Mouse (Mus musculus) MEL (cell line): ENCODE data around the gene Nat8f6. TPM values are rescaled to one million over a fixed set of nuclear protein-coding genes. Genes with fewer than 3 reads are reported as not detected.
"Not testable (repeated sequence)": the region's sequence is repeated elsewhere in the genome, so short reads cannot be mapped to it uniquely, and the experiment has no call there.

Source experiments
- DNase-seq: peaks from one replicate; pipeline ENCODE4 v3.0.0; 2011; ENCODE audit warnings: low read depth, low spot score
- H3K27ac ChIP-seq: 2 replicates; pipeline ENCODE4 v1.5.1; 2012; ENCODE audit warnings: low read depth, mild to moderate bottlenecking, control low read depth, low read length, moderate library complexity; ENCODE audit not compliant: control insufficient read depth
- H3K27me3 ChIP-seq, 2 experiments: fragments of 150-350 bp in 1 of 2; sonication (generic) in 1 of 2; 2 replicates each; pipeline ENCODE4 v1.6.1; 2012; ENCODE audit warnings: low read length in 2 of 2, mild to moderate bottlenecking in 2 of 2, improper control_type of control experiment in 1 of 2, moderate library complexity in 1 of 2; ENCODE audit not compliant: insufficient read depth in 2 of 2, control insufficient read depth in 1 of 2
- H3K36me3 ChIP-seq, 2 experiments: 2 replicates each; pipeline ENCODE4 v1.6.1; 2012 to 2014; ENCODE audit warnings: low read length in 2 of 2, improper control_type of control experiment in 1 of 2, inconsistent platforms in 1 of 2, mild to moderate bottlenecking in 1 of 2; ENCODE audit not compliant: insufficient read depth in 2 of 2, control insufficient read depth in 1 of 2
- H3K4me1 ChIP-seq, 2 experiments: fragments of 150-350 bp in 1 of 2; sonication (generic) in 1 of 2; 2 replicates each; pipeline ENCODE4 v1.6.1; 2012; ENCODE audit warnings: low read length in 2 of 2, improper control_type of control experiment in 1 of 2, mild to moderate bottlenecking in 1 of 2; ENCODE audit not compliant: insufficient read depth in 2 of 2, control insufficient read depth in 1 of 2
- H3K4me3 ChIP-seq, 2 experiments: fragments of 150-350 bp in 1 of 2; sonication (generic) in 1 of 2; 2 replicates each; pipeline ENCODE4 v1.5.1; 2012; ENCODE audit warnings: low read depth in 2 of 2, low read length in 2 of 2, mild to moderate bottlenecking in 2 of 2, moderate library complexity in 2 of 2, control low read depth in 1 of 2, improper control_type of control experiment in 1 of 2; ENCODE audit not compliant: control insufficient read depth in 1 of 2, insufficient read depth in 1 of 2
- H3K79me2 ChIP-seq: 2 replicates; pipeline ENCODE4 v1.6.1; 2012; ENCODE audit warnings: mild to moderate bottlenecking, low read length, moderate library complexity; ENCODE audit not compliant: control insufficient read depth, poor library complexity, insufficient read depth
- H3K9ac ChIP-seq: 2 replicates; pipeline ENCODE4 v1.6.1; 2012; ENCODE audit warnings: low read depth, mild to moderate bottlenecking, control low read depth, low read length, moderate library complexity; ENCODE audit not compliant: control insufficient read depth, poor library complexity, severe bottlenecking
- H3K9me3 ChIP-seq: fragments of 150-350 bp; sonication (generic); replicated peaks from 2 replicates; pipeline ENCODE4 v1.6.1; 2012; ENCODE audit warnings: mild to moderate bottlenecking, low read length, improper control_type of control experiment, moderate library complexity; ENCODE audit not compliant: insufficient read depth
- CHD1 ChIP-seq: IDR thresholded peaks from 2 replicates; pipeline ENCODE4 v1.6.1; 2012; ENCODE audit warnings: low read depth, mild to moderate bottlenecking, inconsistent platforms, low read length, improper control_type of control experiment
- CTCF ChIP-seq, 3 experiments: IDR thresholded peaks in 2 of 3; conservative IDR thresholded peaks in 1 of 3; 2 replicates each; pipeline ENCODE4 v1.5.1; 2011 to 2012; ENCODE audit warnings: low read length in 3 of 3, low read depth in 2 of 3, mild to moderate bottlenecking in 2 of 3, improper control_type of control experiment in 1 of 3, inconsistent platforms in 1 of 3, mixed read lengths in 1 of 3, moderate library complexity in 1 of 3; ENCODE audit not compliant: control insufficient read depth in 1 of 3, insufficient read depth in 1 of 3, poor library complexity in 1 of 3, severe bottlenecking in 1 of 3
- ETS1 ChIP-seq: IDR thresholded peaks from 2 replicates; pipeline ENCODE4 v1.6.1; 2012; ENCODE audit warnings: low read depth, mild to moderate bottlenecking, inconsistent platforms, low read length, improper control_type of control experiment, moderate library complexity
- GABPA ChIP-seq: IDR thresholded peaks from 2 replicates; pipeline ENCODE4 v1.6.1; 2012; ENCODE audit warnings: low read depth, mild to moderate bottlenecking, inconsistent platforms, low read length, improper control_type of control experiment, moderate library complexity
- GATA1 ChIP-seq: IDR thresholded peaks from 2 replicates; pipeline ENCODE4 v1.6.1; 2011; ENCODE audit warnings: low read depth, low read length, improper control_type of control experiment
- KAT2A ChIP-seq: conservative IDR thresholded peaks from 2 replicates; pipeline ENCODE4 v1.6.1; 2012; ENCODE audit warnings: low read depth, low read length, improper control_type of control experiment, inconsistent platforms
- MYB ChIP-seq: IDR thresholded peaks from 2 replicates; pipeline ENCODE4 v1.6.1; 2011; ENCODE audit warnings: mild to moderate bottlenecking, low read depth, low read length, improper control_type of control experiment
- MYC ChIP-seq: IDR thresholded peaks from 2 replicates; pipeline ENCODE4 v1.6.1; 2011; ENCODE audit warnings: low read depth, mild to moderate bottlenecking, low read length, improper control_type of control experiment, moderate library complexity
- POLR2A ChIP-seq, 2 experiments: IDR thresholded peaks; 2 replicates each; pipeline ENCODE4 v1.6.1; 2011 to 2012; ENCODE audit warnings: low read length in 2 of 2, mild to moderate bottlenecking in 2 of 2, control low read depth in 1 of 2, improper control_type of control experiment in 1 of 2, low read depth in 1 of 2, moderate library complexity in 1 of 2; ENCODE audit not compliant: control insufficient read depth in 1 of 2, insufficient read depth in 1 of 2, poor library complexity in 1 of 2
- POLR2AphosphoS2 ChIP-seq: IDR thresholded peaks from 2 replicates; pipeline ENCODE4 v1.6.1; 2011; ENCODE audit warnings: low read length, improper control_type of control experiment
- RAD21 ChIP-seq: IDR thresholded peaks from 2 replicates; pipeline ENCODE4 v1.6.1; 2011; ENCODE audit warnings: mild to moderate bottlenecking, low read depth, low read length, improper control_type of control experiment
- ZNF384 ChIP-seq: IDR thresholded peaks from 2 replicates; pipeline ENCODE4 v1.6.1; 2012; ENCODE audit warnings: low read depth, mild to moderate bottlenecking, inconsistent platforms, low read length, improper control_type of control experiment
- polyA plus RNA-seq, 2 experiments: library from polyadenylated mRNA; stranded (reverse) in 1 of 2; unstranded in 1 of 2; fragments of >175 nt in 1 of 2; fragments of >200 nt in 1 of 2; gene quantifications; 2 replicates each; pipeline versions ENCODE4 v1.2.1 to v1.2.4; 2012; ENCODE audit warnings: low replicate concordance in 2 of 2, low read depth in 1 of 2; ENCODE audit not compliant: insufficient read length in 2 of 2, insufficient read depth in 1 of 2, missing spikeins in 1 of 2
- total RNA-seq: library from RNA; depleted of rRNA; stranded (reverse); fragments of 300-350 nt; gene quantifications from 2 replicates; pipeline ENCODE4 v1.2.3, GENCODE M21; 2012

Nat8f6 gene
- total and polyA plus RNA-seq, 3 experiments = not detected

- H3K9ac ChIP-seq, H3K79me2 ChIP-seq, H3K36me3 ChIP-seq, DNase-seq, H3K27ac ChIP-seq, H3K9me3 ChIP-seq, H3K4me1 ChIP-seq, H3K4me3 ChIP-seq, H3K27me3 ChIP-seq: not testable (repeated sequence)
These were observed 13.8 kb upstream of the Nat8f6 start for GRCm38 (mm10) chr6:85834504-85835100.

DNA sequence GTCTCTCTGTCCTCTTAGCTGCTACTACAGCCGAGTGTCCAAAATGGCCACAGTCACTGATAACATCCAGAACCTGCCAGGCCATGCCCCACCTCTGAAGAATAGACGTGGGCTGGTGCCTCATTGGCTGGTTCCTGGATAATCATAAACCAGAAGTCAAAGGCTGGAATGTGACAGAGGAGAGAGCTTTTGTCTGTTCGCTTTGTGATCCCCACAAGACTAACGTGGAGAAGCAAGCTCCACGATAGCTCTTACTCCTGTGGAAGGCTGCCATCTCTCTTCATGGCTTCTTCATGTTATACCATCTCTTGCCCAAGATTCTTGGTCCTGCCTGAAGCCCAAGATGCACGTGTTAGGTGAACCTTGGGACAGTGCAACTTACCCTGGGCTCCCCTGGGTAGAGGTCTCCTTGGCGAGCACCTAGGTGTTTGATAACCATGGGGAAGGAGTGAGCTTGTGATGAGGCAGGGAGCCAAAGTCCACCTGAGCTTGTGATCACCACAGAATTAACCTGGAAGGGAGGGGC lies 11.1 kb upstream of the Nat8f6 start, which contains the start of gene Nat8:
Gene Nat8, minus strand, starts transcription at position 287 of the 526 bp plus-strand sequence.
- H3K9ac ChIP-seq = no peak within 1 kb of the TSS
- DNase-seq = no peak
- TF ChIP-seq CHD1 = no peak
- no peak for TF ChIP-seq MYB
- no peak for TF ChIP-seq ZNF384
- TF ChIP-seq POLR2AphosphoS2 = no peak
- TF ChIP-seq, all 39 proteins: peak for 0
- Histone ChIP-seq H3K9me3 (no peaks in the 10 kb centered on the region), H3K4me1 (peaks cover 0 to 6% of the 10 kb centered on the region in 2 experiments; a peak in 3 of 4 replicates), H3K36me3 (no peaks in the 10 kb centered on the region), H3K27ac (no peak within 1 kb of the TSS), H3K27me3 (no peaks in the 10 kb centered on the region), H3K79me2 (no peaks in the 10 kb centered on the region), H3K4me3 (no peak within 1 kb of the TSS)

- Histone ChIP-seq H3K4me1 (peaks cover 0 to 6% of the 10 kb centered on the region in 2 experiments; a peak in 3 of 4 replicates), H3K9ac (no peak overlapping the region), H3K9me3 (no peaks in the 10 kb centered on the region), H3K27me3 (no peaks in the 10 kb centered on the region), H3K36me3 (no peaks in the 10 kb centered on the region), H3K4me3 (no peak overlapping the region), H3K27ac (no peak overlapping the region), H3K79me2 (no peaks in the 10 kb centered on the region)
- TF ChIP-seq CTCF (IDR thresholded peaks at IDR 0.05 in 2 of 3, conservative IDR thresholded peaks at IDR 0.05 in 1 of 3; ENCODE audit: control insufficient read depth in 1 of 3, insufficient read depth in 1 of 3, low read depth in 2 of 3, low read length in 3 of 3, poor library complexity in 1 of 3, severe bottlenecking in 1 of 3) (no peak), POLR2A (IDR thresholded peaks at IDR 0.05; ENCODE audit: control insufficient read depth in 1 of 2, insufficient read depth in 1 of 2, low read depth in 1 of 2, low read length in 2 of 2, poor library complexity in 1 of 2) (no peak), RAD21 (no peak), MYC (no peak)
- no peak for DNase-seq
These were observed 8.7 kb upstream of the Nat8f6 start for GRCm38 (mm10) chr6:85829462-85829861.

GRCm38 (mm10) chr6:85825886-85826285 lies 5.1 kb upstream of the Nat8f6 start:
- Histone ChIP-seq H3K4me3 (no peak overlapping the region), H3K36me3 (no peaks in the 10 kb centered on the region), H3K9me3 (no peaks in the 10 kb centered on the region), H3K27me3 (no peaks in the 10 kb centered on the region; a peak in 1 of 4 replicates), H3K4me1 (peaks cover 0 to 6% of the 10 kb centered on the region in 2 experiments; a peak in 3 of 4 replicates), H3K9ac (no peak overlapping the region), H3K79me2 (no peaks in the 10 kb centered on the region), H3K27ac (no peak overlapping the region)
- no peak for TF ChIP-seq GATA1
- TF ChIP-seq KAT2A = no peak
- TF ChIP-seq ETS1 = no peak
- TF ChIP-seq GABPA = no peak
- DNase-seq = no peak
